Mouse (Mus musculus): Measurements from ENCODE around the gene Styxl1. TPM values are rescaled to one million over a fixed set of nuclear protein-coding genes. Genes with fewer than 3 reads are reported as not detected.
A peak's percentile ranks its signal among the peaks of the same experiment; 100 is the strongest.

Gene Styxl1
- polyA plus RNA-seq (2015; fragmentation: Nextera tagmentation; extraction: Ambion mirVana) = 0.83 and 0.96 TPM in 2 replicates

- no peak for DNase-seq (ENCODE audit: low spot score)
Measured at GRCm38 (mm10) chr5:135777796-135778470, at the start of gene Styxl1. TSS of gene Styxl1 (minus strand) at chr5:135778385.

GRCm38 (mm10) chr5:135826225-135826624 lies 48.0 kb upstream of the Styxl1 start:
- no peak for DNase-seq (ENCODE audit: low spot score)

- no peak for DNase-seq (ENCODE audit: low spot score)
Measured at GRCm38 (mm10) chr5:135824517-135824916, 46.3 kb upstream of the Styxl1 start.

GRCm38 (mm10) chr5:135822316-135822944 lies 44.2 kb upstream of the Styxl1 start:
- DNase-seq (ENCODE audit: low spot score) = no peak

GRCm38 (mm10) chr5:135818491-135818890 lies 40.3 kb upstream of the Styxl1 start:
- no peak for DNase-seq (ENCODE audit: low spot score)

GRCm38 (mm10) chr5:135812991-135813390 lies 34.8 kb upstream of the Styxl1 start:
- DNase-seq (ENCODE audit: low spot score) = no peak

- no peak for DNase-seq (ENCODE audit: low spot score)
Measured at GRCm38 (mm10) chr5:135807263-135807637, 29.1 kb upstream of the Styxl1 start.

- DNase-seq (ENCODE audit: low spot score) = peak; percentile 90
Measured at GRCm38 (mm10) chr5:135806555-135807262, 28.5 kb upstream of the Styxl1 start, which contains the start of gene Srrm3. TSS of gene Srrm3 (plus strand) at chr5:135806890.

GRCm38 (mm10) chr5:135804735-135805134 lies 26.6 kb upstream of the Styxl1 start:
- no peak for DNase-seq (ENCODE audit: low spot score)

- no peak for DNase-seq (ENCODE audit: low spot score)
Measured at GRCm38 (mm10) chr5:135803676-135804075, 25.5 kb upstream of the Styxl1 start.

GRCm38 (mm10) chr5:135803135-135803534 lies 24.9 kb upstream of the Styxl1 start:
- no peak for DNase-seq (ENCODE audit: low spot score)

- no peak for DNase-seq (ENCODE audit: low spot score)
Measured at GRCm38 (mm10) chr5:135802641-135803040, 24.5 kb upstream of the Styxl1 start.

GRCm38 (mm10) chr5:135800927-135801326 lies 22.7 kb upstream of the Styxl1 start:
- no peak for DNase-seq (ENCODE audit: low spot score)

- DNase-seq (ENCODE audit: low spot score) = no peak
Measured at GRCm38 (mm10) chr5:135799746-135800145, 21.6 kb upstream of the Styxl1 start.

GRCm38 (mm10) chr5:135794859-135795181 lies 16.6 kb upstream of the Styxl1 start:
- no peak for DNase-seq (ENCODE audit: low spot score)

- DNase-seq (ENCODE audit: low spot score) = peak; percentile 73
Measured at GRCm38 (mm10) chr5:135793996-135794858, 16.0 kb upstream of the Styxl1 start.

- DNase-seq (ENCODE audit: low spot score) = no peak
Measured at GRCm38 (mm10) chr5:135782901-135783300, 4.7 kb upstream of the Styxl1 start.

- no peak for DNase-seq (ENCODE audit: low spot score)
Measured at GRCm38 (mm10) chr5:135780331-135780730, 2.1 kb upstream of the Styxl1 start.

- DNase-seq (ENCODE audit: low spot score) = peak; percentile 100
Measured at GRCm38 (mm10) chr5:135778471-135779445, 573 bp upstream of the Styxl1 start, which contains the start of gene Mdh2. TSS of gene Mdh2 (plus strand) at chr5:135778480.

GRCm38 (mm10) chr5:135776546-135776945 lies 1.6 kb downstream of the Styxl1 start:
- no peak for DNase-seq (ENCODE audit: low spot score)
